22 mouse cellular contexts compared by ENCODE assay signal in the genomic region with DNA sequence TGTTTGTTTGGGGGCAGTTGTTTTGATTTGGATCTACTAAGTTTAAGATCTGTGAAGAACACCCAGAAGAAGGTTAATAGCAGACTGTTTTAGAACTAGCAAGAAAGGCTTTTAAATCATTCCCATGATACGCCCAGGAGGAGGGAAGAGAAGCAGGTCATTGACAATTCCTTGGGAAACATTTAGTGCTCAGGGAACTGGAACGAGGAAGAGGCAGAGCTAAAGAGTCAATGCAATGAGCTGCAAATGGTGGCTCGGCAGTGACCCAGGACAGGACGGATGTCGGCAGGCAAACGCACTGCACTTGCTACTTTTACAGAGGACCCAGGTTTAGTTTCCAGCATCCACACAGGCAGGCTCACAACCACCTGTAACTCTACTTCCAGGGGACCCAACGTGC. TPM values are rescaled to one million over a fixed set of nuclear protein-coding genes. Genes with fewer than 3 reads are reported as not detected.
"Had no signal": no experiment of that assay in that cellular context is flagged by ENCODE, and none has a peak within 500 bp of the region (broad histone marks: within the 10 kb centered on the region; RNA-seq: fewer than 3 reads in every experiment).

No protein-coding gene starts in this region.

- H3K36me3 ChIP-seq: midbrain, embryonic 12.5 days; stomach, embryonic 15.5 days had no signal

- H3K9ac ChIP-seq: limb, embryonic 12.5 days; limb, embryonic 15.5 days; liver, embryonic 14.5 days; liver, postnatal 0 days; lung, embryonic 14.5 days; midbrain, embryonic 12.5 days; neural tube, embryonic 13.5 days; stomach, embryonic 15.5 days had no signal

- DNase-seq: left cerebral cortex, postnatal 4 days; liver, postnatal 0 days; lung, embryonic 14.5 days; retina, postnatal 1 day; right cerebral cortex, postnatal 25 days; spleen, adult 18-20 months; thymus, adult 2 months; thymus, postnatal 14 days; thymus, postnatal 4 days had no signal

- H3K27me3 ChIP-seq: stomach, embryonic 15.5 days had no signal

- H3K4me3 ChIP-seq: limb, embryonic 12.5 days; limb, embryonic 15.5 days; midbrain, embryonic 12.5 days; myocyte; neural tube, embryonic 13.5 days; stomach, embryonic 15.5 days had no signal

- H3K4me2 ChIP-seq: limb, embryonic 12.5 days; limb, embryonic 15.5 days; lung, embryonic 14.5 days; midbrain, embryonic 12.5 days; neural tube, embryonic 13.5 days; stomach, embryonic 15.5 days had no signal

- H3K9me3 ChIP-seq: limb, embryonic 12.5 days; limb, embryonic 15.5 days; midbrain, embryonic 12.5 days; neural tube, embryonic 13.5 days; stomach, embryonic 15.5 days had no signal

- ATAC-seq: hindbrain, postnatal 0 days; inflammation-experienced regulatory T-cells, adult 6 months; intestine, embryonic 16.5 days; liver, postnatal 0 days; lung, postnatal 0 days; midbrain, embryonic 16.5 days had no signal

- H3K27ac ChIP-seq: hindbrain, postnatal 0 days; limb, embryonic 12.5 days; limb, embryonic 15.5 days; liver, embryonic 14.5 days; macrophage; midbrain, embryonic 12.5 days; neural tube, embryonic 13.5 days; stomach, embryonic 15.5 days had no signal

RNA-seq across cellular contexts. Expression of a gene that starts 20.5 kb away (rescaled TPM):
- polyA plus RNA-seq: macrophage had no signal
